Mouse (Mus musculus) embryonic fibroblast, embryonic 13.5 days (primary cell): ENCODE results near the gene Bicc1.

Experiments
- CTCF ChIP-seq: IDR thresholded peaks from 2 replicates; pipeline ENCODE4 v1.5.1; 2011; ENCODE audit warnings: mild to moderate bottlenecking, control low read depth, low read length, moderate library complexity, borderline replicate concordance; ENCODE audit not compliant: insufficient read depth
- POLR2A ChIP-seq: IDR thresholded peaks from 2 replicates; pipeline ENCODE4 v1.6.1; 2011; ENCODE audit warnings: low read depth, mild to moderate bottlenecking, control low read depth, low read length, moderate library complexity

DNA sequence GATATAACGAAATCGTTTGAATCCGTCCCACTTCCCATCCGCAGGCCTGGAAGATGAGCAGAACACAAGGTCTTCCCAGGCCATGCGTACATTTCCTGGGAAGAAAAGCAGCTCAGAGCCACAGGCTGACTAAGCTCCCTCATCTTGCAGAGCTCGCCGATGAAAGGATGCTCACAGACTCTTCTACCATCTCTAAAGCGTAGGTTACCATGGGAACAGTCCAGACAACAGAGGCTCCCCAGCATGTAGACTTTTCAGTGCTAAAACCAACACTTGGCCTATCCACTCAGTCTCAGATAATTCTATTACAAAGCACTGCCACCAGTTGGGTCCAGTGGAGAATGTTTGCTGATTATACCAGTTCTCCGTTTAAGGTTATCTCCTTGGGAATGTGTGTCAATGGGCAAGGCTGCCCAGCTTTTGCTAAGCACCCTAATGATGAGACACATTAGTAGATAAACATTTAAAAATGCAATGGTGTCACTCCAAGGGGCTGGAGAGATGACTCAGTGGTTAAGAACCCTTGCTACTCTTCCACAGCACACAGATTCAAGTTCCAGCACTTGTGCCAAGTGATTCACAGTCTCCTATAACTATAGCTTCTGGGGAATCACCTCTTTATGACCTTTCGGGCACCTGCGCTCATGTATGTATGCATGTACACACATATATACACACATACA is 258.2 kb downstream of the Bicc1 start:
- no peak for TF ChIP-seq POLR2A
- no peak for TF ChIP-seq CTCF
